Mouse (Mus musculus): Measurements from ENCODE around the gene Tmem54. TPM values are rescaled to one million over a fixed set of nuclear protein-coding genes. Genes with fewer than 3 reads are reported as not detected.

Tmem54 gene
- total and polyA plus RNA-seq, 3 experiments, result 0.23 TPM; not detected in 2

DNA sequence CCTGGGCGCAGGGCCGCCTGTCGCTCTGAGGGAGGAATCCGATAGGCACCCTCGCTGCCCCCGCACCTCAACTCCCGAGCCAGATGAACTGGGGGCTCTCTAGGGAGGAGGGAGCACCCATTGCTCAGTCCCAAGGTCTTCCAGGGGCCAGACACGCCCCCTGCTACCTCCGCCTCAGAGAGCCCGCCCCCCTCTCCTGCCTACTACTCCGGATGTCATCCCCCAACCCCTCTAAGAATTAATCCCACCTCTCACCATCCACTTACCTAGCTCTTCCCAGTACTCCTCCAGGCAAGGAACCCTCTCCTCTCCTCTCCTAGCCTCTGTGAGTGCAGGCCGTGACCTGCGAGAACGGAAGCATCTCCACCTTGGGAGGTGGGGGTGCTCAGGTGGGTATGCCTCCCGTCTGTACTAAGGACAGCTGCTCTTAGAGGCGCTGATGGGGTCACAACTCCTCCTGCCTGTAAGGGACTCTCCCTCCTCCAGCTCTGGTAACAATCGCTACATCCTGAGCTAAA lies 16.3 kb downstream of the Tmem54 start, which contains the start of gene Hpca:
Gene Hpca (minus strand): TSS at position 468 of the 518 bp plus-strand sequence.
- H3K4me1 ChIP-seq (ENCODE audit: control insufficient read depth, insufficient read depth, low read length), result no peaks in the 10 kb centered on the region
- 4% methylated on average over 16 of the region's 17 CpGs for WGBS
- H3K27me3 ChIP-seq (ENCODE audit: control insufficient read depth, insufficient read depth, low read length), result peaks cover 14% of the 10 kb centered on the region
- H3K9ac ChIP-seq (ENCODE audit: low read depth, low read length), result no peak within 1 kb of the TSS
- no peak for TF ChIP-seq EP300 (IDR thresholded peaks at IDR 0.05; ENCODE audit: insufficient read depth, low read depth, low read length)
- TF ChIP-seq CTCF (IDR thresholded peaks at IDR 0.05), result no peak
- no peak for TF ChIP-seq POLR2A (IDR thresholded peaks at IDR 0.05; ENCODE audit: insufficient read depth, low read depth, low read length)
- intact Hi-C loops (cut with DNase I), result no loop called here
- no peak within 1 kb of the TSS for H3K4me3 ChIP-seq
- no peak within 1 kb of the TSS for H3K27ac ChIP-seq
- no peaks in the 10 kb centered on the region for H3K79me2 ChIP-seq (replicated peaks; ENCODE audit: control insufficient read depth, insufficient read depth, low read length)
- no peak for DNase-seq
- no peaks in the 10 kb centered on the region for H3K36me3 ChIP-seq (ENCODE audit: control insufficient read depth, insufficient read depth, low read length)

DNA sequence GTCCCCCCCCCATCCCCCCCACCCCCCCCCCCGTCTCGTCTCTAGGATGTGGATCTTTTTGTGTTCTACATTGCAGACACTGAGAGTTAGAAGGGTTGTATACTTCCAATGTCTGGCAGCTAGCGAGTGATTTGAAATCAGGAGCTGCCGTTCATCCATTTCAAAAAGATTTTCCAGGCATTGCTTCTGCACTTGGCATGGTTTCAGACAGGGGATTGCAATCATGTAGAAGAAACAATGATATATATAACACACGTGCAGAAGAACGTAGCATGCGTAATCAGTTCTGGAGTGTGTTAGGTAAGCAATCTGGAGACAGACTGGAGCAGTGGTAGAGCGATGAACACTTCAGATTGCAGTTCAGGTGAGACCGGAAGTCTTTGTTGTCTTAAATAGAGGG lies 16.8 kb downstream of the Tmem54 start:
- Histone ChIP-seq H3K79me2 (replicated peaks; ENCODE audit: control insufficient read depth, insufficient read depth, low read length) (no peaks in the 10 kb centered on the region), H3K9ac (ENCODE audit: low read depth, low read length) (no peak overlapping the region), H3K27ac (no peak overlapping the region), H3K4me1 (ENCODE audit: control insufficient read depth, insufficient read depth, low read length) (no peaks in the 10 kb centered on the region), H3K4me3 (no peak overlapping the region), H3K27me3 (ENCODE audit: control insufficient read depth, insufficient read depth, low read length) (peaks cover 14% of the 10 kb centered on the region), H3K36me3 (ENCODE audit: control insufficient read depth, insufficient read depth, low read length) (no peaks in the 10 kb centered on the region)
- no peak for DNase-seq
- WGBS, result 19% methylated on average over 9 of the region's 9 CpGs
- no peak for TF ChIP-seq CTCF (IDR thresholded peaks at IDR 0.05)
- no peak for TF ChIP-seq POLR2A (IDR thresholded peaks at IDR 0.05; ENCODE audit: insufficient read depth, low read depth, low read length)
- no peak for TF ChIP-seq EP300 (IDR thresholded peaks at IDR 0.05; ENCODE audit: insufficient read depth, low read depth, low read length)
- intact Hi-C loops (cut with DNase I), result no loop called here

DNA sequence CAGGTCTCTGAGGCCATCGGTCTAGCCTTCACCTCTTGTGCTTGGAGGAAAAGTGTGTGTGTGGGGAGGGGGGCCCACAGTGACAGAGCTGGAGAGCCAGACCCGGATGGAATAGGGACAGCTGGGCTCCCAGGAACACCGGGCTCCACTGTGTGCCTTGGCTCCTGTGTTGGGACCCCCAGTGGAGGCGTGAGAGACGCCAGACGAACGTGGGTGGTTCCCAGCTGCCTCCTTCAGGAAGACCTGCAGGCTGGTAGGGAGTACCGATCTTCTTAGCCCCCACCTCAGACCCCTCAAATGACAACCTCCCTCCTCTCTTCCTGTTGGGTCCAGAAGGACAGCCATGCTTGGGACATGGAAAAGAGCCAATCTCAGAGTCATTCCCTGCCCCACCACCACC lies 17.4 kb downstream of the Tmem54 start:
- intact Hi-C loops (cut with DNase I), result no loop called here
- Histone ChIP-seq H3K27me3 (ENCODE audit: control insufficient read depth, insufficient read depth, low read length) (peaks cover 14% of the 10 kb centered on the region), H3K36me3 (ENCODE audit: control insufficient read depth, insufficient read depth, low read length) (no peaks in the 10 kb centered on the region), H3K27ac (no peak overlapping the region), H3K9ac (ENCODE audit: low read depth, low read length) (no peak overlapping the region), H3K4me1 (ENCODE audit: control insufficient read depth, insufficient read depth, low read length) (no peaks in the 10 kb centered on the region), H3K4me3 (no peak overlapping the region), H3K79me2 (replicated peaks; ENCODE audit: control insufficient read depth, insufficient read depth, low read length) (no peaks in the 10 kb centered on the region)
- no peak for TF ChIP-seq POLR2A (IDR thresholded peaks at IDR 0.05; ENCODE audit: insufficient read depth, low read depth, low read length)
- TF ChIP-seq CTCF (IDR thresholded peaks at IDR 0.05), result no peak
- TF ChIP-seq EP300 (IDR thresholded peaks at IDR 0.05; ENCODE audit: insufficient read depth, low read depth, low read length), result no peak
- 16% methylated on average over 8 of the region's 8 CpGs for WGBS
- no peak for DNase-seq

DNA sequence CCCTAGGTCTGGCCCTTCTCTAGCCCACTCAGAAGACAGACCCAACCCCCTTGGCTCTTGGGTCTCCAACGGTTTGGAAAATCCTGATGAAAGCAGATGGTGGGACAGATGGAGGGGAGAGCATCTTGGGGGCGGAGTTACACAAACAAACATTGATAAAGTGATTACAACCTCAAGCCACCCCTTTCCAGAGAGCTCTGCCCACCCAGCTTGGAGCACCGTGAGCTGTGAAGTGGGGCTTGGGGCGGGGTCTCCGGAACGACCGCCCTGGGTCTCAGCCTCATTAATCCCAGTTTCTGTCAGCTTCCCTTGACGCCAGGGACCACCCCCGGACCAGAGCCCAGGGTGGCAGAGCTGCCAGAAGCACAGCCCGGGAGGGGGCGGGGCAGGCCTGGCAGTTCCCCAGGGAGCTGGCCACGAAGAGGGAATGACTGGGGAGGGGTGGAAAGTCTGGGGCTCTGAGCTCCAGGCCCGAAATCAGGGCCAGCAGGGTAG lies 19.4 kb downstream of the Tmem54 start:
- Histone ChIP-seq H3K27me3 (ENCODE audit: control insufficient read depth, insufficient read depth, low read length) (peaks cover 14% of the 10 kb centered on the region), H3K27ac (no peak overlapping the region), H3K79me2 (replicated peaks; ENCODE audit: control insufficient read depth, insufficient read depth, low read length) (no peaks in the 10 kb centered on the region), H3K9ac (ENCODE audit: low read depth, low read length) (no peak overlapping the region), H3K4me3 (no peak overlapping the region), H3K36me3 (ENCODE audit: control insufficient read depth, insufficient read depth, low read length) (no peaks in the 10 kb centered on the region), H3K4me1 (ENCODE audit: control insufficient read depth, insufficient read depth, low read length) (no peaks in the 10 kb centered on the region)
- 7% methylated on average over 13 of the region's 13 CpGs for WGBS
- no peak for DNase-seq
- no peak for TF ChIP-seq EP300 (IDR thresholded peaks at IDR 0.05; ENCODE audit: insufficient read depth, low read depth, low read length)
- intact Hi-C loops (cut with DNase I), result no loop called here

DNA sequence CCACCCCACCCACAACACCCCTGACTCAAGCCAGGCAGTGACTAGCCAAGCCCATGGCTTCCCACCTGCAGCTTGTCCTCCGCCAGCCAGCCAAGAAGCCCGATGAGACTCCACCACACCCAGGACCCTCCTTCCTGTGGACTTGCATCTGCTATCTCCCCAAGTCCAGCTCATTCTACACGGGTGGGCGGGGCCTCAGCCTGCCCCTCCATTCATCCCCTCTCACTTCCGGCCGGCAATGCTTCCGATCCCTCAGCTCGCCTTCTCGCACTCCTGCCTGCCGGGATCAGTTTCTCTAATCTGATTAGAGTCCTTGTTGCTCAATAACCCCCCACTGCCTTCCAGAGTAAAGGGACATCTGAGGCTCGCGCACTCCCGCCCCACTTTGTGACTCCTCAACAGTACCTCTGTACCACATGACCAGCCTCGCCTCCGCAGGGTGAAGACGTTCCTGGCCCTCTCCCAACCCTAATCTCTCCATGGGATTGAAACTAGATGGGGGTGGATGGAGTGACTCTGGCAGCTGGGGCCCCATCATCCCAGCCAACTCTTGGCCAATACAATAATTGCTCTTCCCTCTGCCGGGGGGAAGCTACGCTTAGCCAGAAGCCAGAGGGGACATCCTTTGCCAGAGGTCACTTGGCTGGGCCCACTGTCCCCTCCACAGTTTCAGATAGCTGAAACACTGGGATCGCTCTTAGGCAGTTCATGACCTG lies 20.5 kb downstream of the Tmem54 start:
- H3K27me3 ChIP-seq (ENCODE audit: control insufficient read depth, insufficient read depth, low read length), result peaks cover 14% of the 10 kb centered on the region
- 5% methylated on average over 19 of the region's 19 CpGs for WGBS
- no peaks in the 10 kb centered on the region for H3K36me3 ChIP-seq (ENCODE audit: control insufficient read depth, insufficient read depth, low read length)
- H3K9ac ChIP-seq (ENCODE audit: low read depth, low read length), result no peak overlapping the region
- intact Hi-C loops (cut with DNase I), result no loop called here
- no peak overlapping the region for H3K27ac ChIP-seq
- 0 out of 2 replicates have a peak, but pooled peaks cover 3% of the 10 kb centered on the region for H3K4me1 ChIP-seq (ENCODE audit: control insufficient read depth, insufficient read depth, low read length)
- peak in 1 of 2 experiments; percentile 53 for DNase-seq
- TF ChIP-seq EP300 (IDR thresholded peaks at IDR 0.05; ENCODE audit: insufficient read depth, low read depth, low read length) (no peak), POLR2A (IDR thresholded peaks at IDR 0.05; ENCODE audit: insufficient read depth, low read depth, low read length) (no peak), CTCF (IDR thresholded peaks at IDR 0.05) (no peak)
- no peak overlapping the region for H3K4me3 ChIP-seq
- no peaks in the 10 kb centered on the region for H3K79me2 ChIP-seq (replicated peaks; ENCODE audit: control insufficient read depth, insufficient read depth, low read length)
